Mouse (Mus musculus) neutrophil, adult 83 days (primary cell): ENCODE results near the gene Rspo1. TPM values are rescaled to one million over a fixed set of nuclear protein-coding genes. Genes with fewer than 3 reads are reported as not detected.

ENCODE experiments used
- total RNA-seq, 2 experiments: library from RNA; stranded (reverse); gene quantifications; one replicate each; pipeline ENCODE4 v1.2.4; 2023

Rspo1 gene
- total RNA-seq: 1 to 10 TPM; 1.9 to 3.3 TPM

DNA sequence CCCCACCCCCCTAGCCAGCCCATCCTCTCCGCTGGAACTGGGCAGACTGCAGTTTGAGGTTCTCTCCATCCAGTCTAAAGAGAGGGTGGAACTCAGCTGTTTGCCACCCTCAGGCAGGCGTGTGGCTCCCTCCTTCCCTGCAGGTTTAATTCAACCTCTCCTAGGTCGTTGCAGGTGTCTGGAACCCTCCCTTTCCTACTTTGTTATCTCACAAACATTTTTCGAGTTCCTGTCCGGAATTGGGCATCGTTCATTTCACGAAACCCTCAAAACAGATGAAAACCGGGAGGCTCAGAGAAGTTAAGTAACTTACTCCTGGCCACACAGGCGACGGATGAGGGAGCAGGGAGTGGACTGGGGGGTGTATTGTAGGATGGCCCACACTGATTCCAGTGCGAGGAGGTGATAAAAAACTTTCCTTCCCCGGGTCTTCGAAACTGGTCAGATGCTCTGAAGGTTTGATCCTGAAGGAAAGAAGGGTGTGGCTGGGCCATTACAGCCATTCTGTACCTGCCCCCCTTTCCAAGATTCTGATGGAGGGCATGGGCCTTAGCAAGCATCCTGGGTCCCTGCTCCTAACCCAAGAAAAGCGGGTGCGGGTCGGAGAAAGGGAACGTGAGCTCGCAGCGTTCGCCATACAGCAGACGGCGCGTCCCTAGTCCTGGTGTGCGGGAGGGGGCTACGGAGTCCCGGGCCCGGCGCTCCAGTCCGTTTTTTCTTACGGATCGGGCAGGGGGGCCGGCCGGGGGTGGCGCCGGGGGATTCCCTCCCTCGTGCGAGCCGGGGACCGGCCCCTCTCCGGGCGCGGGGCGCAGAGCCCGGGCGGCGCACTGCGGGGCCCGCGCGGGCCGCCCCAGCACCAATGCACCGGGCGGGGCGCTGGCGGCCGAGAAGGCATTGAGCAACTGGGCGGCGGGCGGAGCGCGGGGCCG is at the start of gene Rspo1:
TSS of gene Rspo1 (plus strand) at position 760 of the 932 bp plus-strand sequence.

DNA sequence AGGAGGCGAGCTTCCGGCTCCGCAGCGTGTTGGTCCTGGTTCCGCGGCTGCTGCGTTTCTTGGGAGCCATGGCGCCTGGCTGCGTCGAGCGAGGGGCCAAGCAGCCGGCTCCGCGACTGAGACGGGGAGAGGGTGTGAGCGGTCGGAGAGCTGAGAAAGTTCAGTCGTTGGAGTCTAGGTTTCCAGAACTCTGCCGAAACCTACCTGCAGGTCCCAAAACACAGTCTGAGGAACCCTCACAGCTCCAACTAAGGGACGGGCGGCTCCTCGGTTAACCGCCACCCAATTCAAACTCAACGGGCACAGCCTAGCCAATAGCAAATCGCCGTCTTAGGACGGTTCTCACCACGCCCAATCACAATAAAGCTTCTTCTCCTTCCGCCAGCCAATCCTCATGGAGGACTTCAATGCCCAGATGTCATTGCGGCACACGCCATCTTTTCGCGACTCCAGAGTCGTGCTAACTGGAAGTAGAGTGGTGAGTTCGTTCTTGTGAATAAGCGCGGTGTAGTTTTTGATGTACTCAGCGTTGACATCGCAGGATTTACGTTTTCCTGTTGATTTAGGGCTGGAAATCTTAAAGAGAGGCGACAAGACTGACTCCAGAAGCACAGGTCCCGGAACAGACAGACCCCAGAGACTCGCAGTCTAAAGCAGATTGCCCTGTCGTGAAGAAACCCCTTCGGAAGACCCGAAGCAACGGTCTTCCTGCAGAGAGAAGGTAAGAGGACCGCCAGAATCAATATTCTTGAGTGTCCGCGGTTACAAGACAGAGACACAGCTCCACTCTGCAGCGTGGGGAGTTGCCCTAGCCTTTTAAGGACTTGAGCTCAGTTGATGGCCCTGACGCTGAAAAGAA is 49.4 kb upstream of the Rspo1 start, which contains the start of gene 9930104L06Rik:
TSS of gene 9930104L06Rik (plus strand) at position 436 of the 859 bp plus-strand sequence.

DNA sequence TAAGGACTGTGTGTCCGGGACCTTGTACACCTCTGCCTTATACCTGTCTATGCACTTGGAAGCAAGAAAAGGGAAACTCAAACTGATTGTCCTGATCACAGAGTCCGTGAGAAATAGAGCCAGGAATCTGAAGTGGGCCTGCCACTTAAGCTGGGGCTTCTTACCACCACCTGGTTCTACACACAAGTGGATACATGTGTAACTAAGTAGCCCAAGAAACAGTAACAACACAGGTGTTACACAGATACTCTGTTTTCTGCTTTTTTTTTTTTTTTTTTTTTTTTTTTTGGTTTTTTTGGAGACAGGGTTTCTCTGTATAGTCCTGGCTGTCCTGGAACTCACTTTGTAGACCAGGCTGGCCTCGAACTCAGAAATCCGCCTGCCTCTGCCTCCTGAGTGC is 47.0 kb upstream of the Rspo1 start, which contains the start of gene Cdca8:
TSS of gene Cdca8 (minus strand) at position 101 of the 400 bp plus-strand sequence.

DNA sequence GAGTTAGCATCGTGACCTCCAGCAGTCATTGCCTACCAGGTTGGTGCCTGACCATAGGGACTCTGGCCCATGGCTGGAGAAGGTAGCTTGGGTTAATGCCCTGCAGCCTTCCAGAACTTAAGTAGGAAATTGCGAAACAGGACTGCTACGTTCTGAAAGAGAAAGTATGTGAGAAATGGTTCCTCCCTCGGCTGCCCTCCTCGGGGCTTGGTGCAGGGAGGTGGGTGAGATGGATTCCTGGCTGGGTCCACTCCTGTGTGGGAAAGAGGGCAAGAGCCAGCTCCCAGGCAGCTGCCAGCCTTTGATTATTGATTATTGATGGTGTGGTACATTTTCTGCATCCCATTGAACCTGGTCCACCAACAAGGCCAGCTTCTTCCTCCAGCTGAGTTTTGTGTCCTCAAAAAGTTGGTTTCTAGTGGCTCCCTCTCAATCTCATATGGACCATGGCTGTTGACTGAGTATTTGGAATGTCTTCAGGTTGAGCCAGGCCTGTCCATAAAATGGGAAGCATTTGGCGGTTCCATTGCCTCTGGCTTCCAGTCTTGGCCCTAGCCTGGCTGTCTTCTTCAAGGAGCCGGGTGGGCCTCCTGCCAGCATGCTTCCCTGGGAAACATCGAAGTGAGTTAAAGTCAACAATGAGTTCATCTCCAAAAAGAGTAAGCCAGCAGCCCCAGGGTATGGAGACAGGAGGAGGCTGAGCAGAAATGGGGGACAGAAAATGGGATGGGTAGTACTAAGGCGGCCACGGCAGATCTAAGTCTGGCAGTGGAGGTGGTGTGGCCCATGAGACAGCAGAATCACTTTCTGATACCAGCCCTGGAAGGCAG is 29.8 kb downstream of the Rspo1 start, which contains the start of gene Gnl2:
TSS of gene Gnl2 (plus strand) at position 780 of the 830 bp plus-strand sequence.

Other genes starting within 250 kb of the Rspo1 start
- gene Inpp5b, start 244.6 kb upstream of the Rspo1 start, total RNA-seq: 10 to 100 TPM; 52.4 to 63.8 TPM
- 10 to 100 TPM; 45.3 to 53.3 TPM for gene Mtf1, start 184.3 kb upstream of the Rspo1 start, total RNA-seq
- 10 to 100 TPM; 37.5 to 40.6 TPM for gene Yrdc, start 135.8 kb upstream of the Rspo1 start, total RNA-seq
- gene 1110065P20Rik, start 135.2 kb upstream of the Rspo1 start, total RNA-seq: 10 to 100 TPM in 1 of 2 experiments, 1 to 10 TPM in 1; 8.4 to 12.8 TPM
- gene Maneal, start 124.3 kb upstream of the Rspo1 start, total RNA-seq: not detected
- under 1 TPM in 1 of 2 experiments, not detected in 1; 0.09 TPM for gene Epha10, start 105.5 kb upstream of the Rspo1 start, total RNA-seq
- 1 to 10 TPM; 7.6 to 8.3 TPM for gene 9930104L06Rik, start 49.4 kb upstream of the Rspo1 start, total RNA-seq
- gene Cdca8, start 47.1 kb upstream of the Rspo1 start, total RNA-seq: 10 to 100 TPM; 70.3 to 91.2 TPM
- 10 to 100 TPM; 35.6 to 41.2 TPM for gene Gnl2, start 30.2 kb downstream of the Rspo1 start, total RNA-seq
- not detected for gene Dnali1, start 79.3 kb downstream of the Rspo1 start, total RNA-seq
- gene Snip1, start 80.2 kb downstream of the Rspo1 start, total RNA-seq: 10 to 100 TPM; 26.3 to 29.2 TPM
- gene Meaf6, start 98.7 kb downstream of the Rspo1 start, total RNA-seq: 10 to 100 TPM; 19.7 to 28.0 TPM
- gene Zc3h12a, start 141.4 kb downstream of the Rspo1 start, total RNA-seq: 100 to 1,000 TPM; 106 TPM